Mouse (Mus musculus) small intestine, adult 2 months (tissue): ENCODE measurements around the gene Tor1aip2.

Source experiments
- CTCF ChIP-seq: fragments of 200-500 bp; IDR thresholded peaks from 2 replicates; pipeline ENCODE4 v1.5.1; 2012; ENCODE audit warnings: low read depth, mild to moderate bottlenecking, control low read depth, inconsistent platforms, low read length, moderate library complexity, mixed read lengths; ENCODE audit not compliant: insufficient replicate concordance, insufficient read length; ENCODE audit errors: extremely low read depth
- POLR2A ChIP-seq: fragments of 200-500 bp; IDR thresholded peaks from 2 replicates; pipeline ENCODE4 v1.6.1; 2012; ENCODE audit warnings: low read depth, mild to moderate bottlenecking, control low read depth, inconsistent platforms, low read length, moderate library complexity

DNA sequence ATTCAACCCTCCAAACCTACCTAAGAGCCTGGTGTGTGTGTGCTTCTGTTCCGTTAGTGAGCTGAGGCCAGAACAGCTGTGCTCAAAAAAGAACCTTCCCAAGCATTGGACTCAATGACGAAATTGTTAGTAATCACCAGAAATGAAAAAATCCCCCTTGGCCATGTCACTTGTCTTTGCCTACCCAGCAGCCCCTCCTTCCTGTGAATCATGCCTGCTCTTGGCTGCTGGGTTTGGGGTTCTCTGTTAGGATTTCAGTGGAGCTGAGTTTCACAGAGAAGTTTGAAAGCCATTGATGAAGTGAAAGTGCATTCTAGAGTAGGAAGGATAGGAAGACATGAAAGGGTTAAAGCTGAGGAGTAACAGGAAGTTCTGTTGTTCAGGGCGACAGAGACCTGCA, 30.9 kb downstream of the Tor1aip2 start:
- no peak for TF ChIP-seq CTCF
- TF ChIP-seq POLR2A: no peak
